Mouse (Mus musculus) embryonic facial prominence, embryonic 12.5 days (tissue): ENCODE results near the gene Stat3. TPM values are rescaled to one million over a fixed set of nuclear protein-coding genes. Genes with fewer than 3 reads are reported as not detected.

Experiments used
- ATAC-seq: fragments of 200-750 bp; cut with Nextera tagmentation; 2 replicates; pipeline ENCODE4 v1.8.0; 2017; ENCODE audit not compliant: insufficient number of reproducible peaks, insufficient read depth, low FRiP score, low TSS enrichment
- H3K27ac ChIP-seq: fragments of 300-500 bp; sonication (generic); 2 replicates; pipeline ENCODE4 v1.5.1; 2016; ENCODE audit warnings: mild to moderate bottlenecking
- H3K27me3 ChIP-seq: fragments of 300-500 bp; sonication (generic); 2 replicates; pipeline ENCODE4 v1.6.1; 2016; ENCODE audit warnings: mild to moderate bottlenecking, moderate library complexity
- H3K36me3 ChIP-seq: fragments of 300-500 bp; sonication (generic); 2 replicates; pipeline ENCODE4 v1.6.1; 2016; ENCODE audit warnings: mild to moderate bottlenecking
- H3K4me1 ChIP-seq: fragments of 300-500 bp; sonication (generic); 2 replicates; pipeline ENCODE4 v1.6.1; 2016
- H3K4me2 ChIP-seq: fragments of 300-500 bp; sonication (generic); replicated peaks from 2 replicates; pipeline ENCODE4 v1.6.1; 2016; ENCODE audit warnings: mild to moderate bottlenecking, moderate library complexity
- H3K4me3 ChIP-seq: fragments of 300-500 bp; sonication (generic); 2 replicates; pipeline ENCODE4 v1.5.1; 2016; ENCODE audit warnings: mild to moderate bottlenecking
- H3K9ac ChIP-seq: fragments of 300-500 bp; sonication (generic); 2 replicates; pipeline ENCODE4 v1.6.1; 2016; ENCODE audit warnings: mild to moderate bottlenecking, moderate library complexity
- H3K9me3 ChIP-seq: fragments of 300-500 bp; sonication (generic); 2 replicates; pipeline ENCODE4 v1.6.1; 2016; ENCODE audit warnings: mild to moderate bottlenecking, moderate library complexity
- WGBS: fragments of 180-500 bp; shearing (Covaris S2); methylation state at CpG from one replicate; pipeline ENCODE4 v1.1.7; 2016; 5-methylcytosine and 5-hydroxymethylcytosine counted together
- polyA plus RNA-seq: library from polyadenylated mRNA; unstranded; fragments of >200 nt; fragmentation: Nextera tagmentation; extraction: Ambion mirVana; gene quantifications from 2 replicates; pipeline ENCODE4 v1.2.1, GENCODE M21; 2016

The Stat3 gene
- polyA plus RNA-seq, 1 experiment from 2014 or later: 38.4 TPM

DNA sequence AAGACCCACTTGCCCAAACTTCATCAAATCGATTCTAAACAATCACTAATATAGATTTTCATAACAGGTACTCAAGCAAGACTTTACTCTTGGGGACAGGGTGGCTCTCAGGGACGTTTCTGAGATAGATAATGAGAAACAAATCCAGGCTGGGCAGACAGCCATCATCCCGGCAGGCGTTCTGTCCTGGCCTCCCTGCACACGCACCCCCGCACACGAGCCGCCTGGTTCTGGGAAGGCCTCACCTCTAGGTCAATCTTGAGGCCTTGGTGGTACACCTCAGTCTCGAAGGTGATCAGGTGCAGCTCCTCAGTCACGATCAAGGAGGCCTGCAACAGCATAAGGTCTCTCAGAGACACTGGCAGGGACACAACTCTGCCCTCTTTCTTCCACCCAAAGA, 43.3 kb downstream of the Stat3 start:
- 84% methylated on average over 10 of the region's 10 CpGs for WGBS
- ATAC-seq: no peak
- H3K4me3 ChIP-seq: no peak overlapping the region
- H3K27me3 ChIP-seq: no peaks in the 10 kb centered on the region
- no peaks in the 10 kb centered on the region for H3K9me3 ChIP-seq
- H3K9ac ChIP-seq: no peak overlapping the region
- H3K27ac ChIP-seq: no peak overlapping the region
- no peak overlapping the region for H3K4me2 ChIP-seq
- H3K36me3 ChIP-seq: peaks cover 12% of the 10 kb centered on the region
- H3K4me1 ChIP-seq: no peaks in the 10 kb centered on the region

DNA sequence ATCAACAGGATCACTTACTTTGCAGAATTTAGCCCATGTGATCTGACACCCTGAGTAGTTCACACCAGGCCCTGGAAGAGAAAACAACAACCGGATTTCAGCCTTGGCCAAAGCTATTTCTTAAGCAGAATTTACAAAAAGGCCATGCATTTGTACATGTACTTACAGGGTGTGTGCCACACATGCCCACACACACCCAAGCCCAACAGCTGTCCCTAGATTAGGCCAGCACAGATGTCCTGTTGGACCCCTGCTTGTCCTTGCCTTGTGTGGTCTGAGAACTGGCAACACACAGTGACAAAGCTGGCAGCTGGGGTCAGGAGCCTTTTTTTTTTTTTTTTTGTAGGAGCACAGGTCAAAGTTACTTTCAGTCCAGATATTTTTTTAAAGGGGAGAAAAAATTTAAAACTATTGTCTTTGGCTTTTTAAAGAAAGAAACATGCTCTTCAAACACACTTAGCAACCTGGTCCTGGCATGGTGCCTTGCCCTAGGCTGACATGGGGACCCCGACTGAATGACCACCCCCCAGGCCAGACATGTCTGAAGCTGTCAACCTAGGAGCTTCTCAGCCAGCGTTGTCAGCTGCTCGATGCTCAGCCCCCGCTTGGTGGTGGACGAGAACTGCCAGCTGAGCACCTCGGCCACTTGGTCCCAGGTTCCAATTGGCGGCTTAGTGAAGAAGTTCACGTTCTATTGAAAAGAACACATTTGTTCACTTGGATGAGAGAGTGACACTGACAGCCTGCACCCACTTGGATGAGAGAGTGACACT, 45.0 kb downstream of the Stat3 start:
- WGBS: 73% methylated on average over 9 of the region's 9 CpGs
- peaks cover 17% of the 10 kb centered on the region for H3K36me3 ChIP-seq
- H3K9me3 ChIP-seq: no peaks in the 10 kb centered on the region
- H3K4me2 ChIP-seq: no peak overlapping the region
- H3K27ac ChIP-seq: no peak overlapping the region
- H3K4me1 ChIP-seq: no peaks in the 10 kb centered on the region
- H3K4me3 ChIP-seq: no peak overlapping the region
- no peak overlapping the region for H3K9ac ChIP-seq
- ATAC-seq: no peak
- no peaks in the 10 kb centered on the region for H3K27me3 ChIP-seq

DNA sequence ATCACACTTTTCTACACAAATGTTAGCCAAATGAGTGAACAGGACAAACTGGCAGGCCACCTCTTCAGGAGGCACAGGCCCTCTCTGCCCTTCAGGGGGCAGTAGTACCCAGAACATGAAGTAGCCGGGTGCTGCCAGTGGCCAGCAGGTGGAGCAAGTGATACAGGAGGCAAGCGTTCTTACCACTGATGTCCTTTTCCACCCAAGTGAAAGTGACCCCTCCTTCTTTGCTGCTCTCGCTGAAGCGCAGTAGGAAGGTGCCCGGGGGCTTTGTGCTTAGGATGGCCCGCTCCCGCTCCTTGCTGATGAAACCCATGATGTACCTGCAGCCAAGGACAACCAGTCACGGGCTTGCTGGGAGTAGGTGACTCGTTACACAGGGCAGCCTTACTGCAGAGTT, 45.9 kb downstream of the Stat3 start:
- no peak overlapping the region for H3K9ac ChIP-seq
- ATAC-seq: 0 out of 2 replicates have a peak, but pooled peaks have one; percentile 29
- H3K27me3 ChIP-seq: no peaks in the 10 kb centered on the region
- no peaks in the 10 kb centered on the region for H3K4me1 ChIP-seq
- no peak overlapping the region for H3K4me2 ChIP-seq
- H3K4me3 ChIP-seq: no peak overlapping the region
- WGBS: 13% methylated on average over 9 of the region's 9 CpGs
- no peak overlapping the region for H3K27ac ChIP-seq
- H3K9me3 ChIP-seq: no peaks in the 10 kb centered on the region
- H3K36me3 ChIP-seq: peaks cover 17% of the 10 kb centered on the region

DNA sequence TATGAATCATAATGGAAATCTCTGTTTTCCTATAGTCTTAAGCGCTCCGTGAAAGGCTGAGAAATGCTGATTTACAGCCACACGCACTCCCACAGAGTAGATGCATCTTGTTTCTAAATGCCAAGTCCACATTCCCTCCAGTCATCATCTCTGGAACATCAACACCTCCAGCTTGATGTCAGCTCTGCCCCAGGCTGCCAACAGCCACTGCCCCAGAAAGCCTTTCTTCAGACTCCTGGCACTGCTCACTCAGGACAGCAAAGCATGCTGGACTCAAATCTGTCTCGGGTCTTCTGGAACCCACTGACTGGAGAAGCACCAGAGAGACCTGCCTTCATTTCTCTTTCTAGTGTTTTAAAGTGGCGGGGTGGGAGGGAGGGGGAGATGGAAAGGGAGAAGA, 46.9 kb downstream of the Stat3 start:
- 83% methylated on average over 5 of the region's 5 CpGs for WGBS
- Histone ChIP-seq H3K9ac (no peak overlapping the region), H3K4me2 (no peak overlapping the region), H3K9me3 (no peaks in the 10 kb centered on the region), H3K27me3 (no peaks in the 10 kb centered on the region), H3K27ac (no peak overlapping the region), H3K4me1 (no peaks in the 10 kb centered on the region), H3K4me3 (no peak overlapping the region), H3K36me3 (peaks cover 16% of the 10 kb centered on the region)
- ATAC-seq: no peak

DNA sequence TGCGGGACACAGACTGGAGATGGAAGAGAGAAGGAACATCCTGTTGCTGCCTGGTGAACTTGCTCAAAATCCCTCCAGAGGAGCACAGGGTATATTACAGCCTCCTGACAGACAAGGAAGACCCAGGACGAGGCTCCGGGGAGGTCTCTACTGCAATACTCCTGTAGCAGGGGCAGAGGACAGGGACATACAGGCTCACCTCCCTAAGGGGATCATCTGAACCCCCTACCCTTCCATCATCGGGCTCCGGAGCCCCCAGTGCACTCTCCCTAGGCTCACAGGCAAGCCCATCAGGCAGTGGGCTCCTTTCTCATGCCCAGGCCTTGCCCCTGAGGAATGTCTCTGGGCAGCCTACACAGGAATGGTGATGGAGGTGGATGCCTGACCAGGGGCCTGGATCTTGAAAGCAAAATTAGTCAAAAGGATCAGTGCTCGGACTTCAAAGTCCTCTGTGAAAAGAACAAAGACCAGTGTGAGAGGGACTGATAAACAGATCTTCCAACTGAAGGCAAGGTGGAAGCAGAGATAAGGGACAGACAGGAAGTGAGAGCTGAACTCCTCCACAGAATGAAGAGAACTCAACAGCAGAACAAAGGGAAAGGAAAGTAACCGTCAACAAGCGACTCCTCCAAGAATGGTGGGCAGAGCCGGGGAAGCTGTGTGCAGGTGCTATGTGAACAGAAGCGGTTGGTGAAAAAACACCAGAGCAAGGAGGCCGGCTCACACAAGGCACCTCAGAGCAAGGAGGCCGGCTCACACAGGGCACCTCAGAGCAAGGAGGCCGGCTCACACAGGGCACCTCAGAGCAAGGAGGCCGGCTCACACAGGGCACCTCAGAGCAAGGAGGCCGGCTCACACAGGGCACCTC, 47.9 kb downstream of the Stat3 start:
- Histone ChIP-seq H3K9me3 (no peaks in the 10 kb centered on the region), H3K9ac (no peak overlapping the region), H3K27me3 (no peaks in the 10 kb centered on the region), H3K27ac (no peak overlapping the region), H3K4me3 (no peak overlapping the region), H3K36me3 (peaks cover 14% of the 10 kb centered on the region; the same call in 1 of the 2 replicates), H3K4me1 (no peaks in the 10 kb centered on the region), H3K4me2 (no peak overlapping the region)
- no peak for ATAC-seq
- WGBS: 67% methylated on average over 15 of the region's 15 CpGs

DNA sequence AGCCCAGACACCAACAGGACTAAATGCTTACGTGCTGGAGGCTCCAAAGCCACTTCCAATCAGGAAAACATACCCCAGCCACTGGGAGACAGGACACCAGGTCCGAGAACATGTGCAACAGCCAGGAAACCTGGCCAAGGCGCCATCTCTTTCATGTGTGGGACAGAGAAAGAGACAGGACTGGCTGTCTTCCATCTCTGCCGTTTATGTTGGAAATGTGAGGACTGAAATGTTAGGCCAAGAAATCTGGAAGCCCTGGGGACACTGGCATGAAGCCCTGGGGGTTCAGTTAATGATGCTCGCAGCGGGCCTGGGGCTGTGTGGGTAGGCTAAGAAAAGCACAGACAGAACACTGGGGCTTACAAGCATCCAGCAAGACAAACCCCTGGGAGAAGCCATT, 48.9 kb downstream of the Stat3 start:
- ATAC-seq: no peak
- Histone ChIP-seq H3K4me2 (no peak overlapping the region), H3K36me3 (peaks cover 14% of the 10 kb centered on the region; the same call in 1 of the 2 replicates), H3K4me1 (no peaks in the 10 kb centered on the region), H3K9ac (no peak overlapping the region), H3K27me3 (no peaks in the 10 kb centered on the region), H3K4me3 (no peak overlapping the region), H3K27ac (no peak overlapping the region), H3K9me3 (no peaks in the 10 kb centered on the region)
- 82% methylated on average over 6 of the region's 6 CpGs for WGBS

DNA sequence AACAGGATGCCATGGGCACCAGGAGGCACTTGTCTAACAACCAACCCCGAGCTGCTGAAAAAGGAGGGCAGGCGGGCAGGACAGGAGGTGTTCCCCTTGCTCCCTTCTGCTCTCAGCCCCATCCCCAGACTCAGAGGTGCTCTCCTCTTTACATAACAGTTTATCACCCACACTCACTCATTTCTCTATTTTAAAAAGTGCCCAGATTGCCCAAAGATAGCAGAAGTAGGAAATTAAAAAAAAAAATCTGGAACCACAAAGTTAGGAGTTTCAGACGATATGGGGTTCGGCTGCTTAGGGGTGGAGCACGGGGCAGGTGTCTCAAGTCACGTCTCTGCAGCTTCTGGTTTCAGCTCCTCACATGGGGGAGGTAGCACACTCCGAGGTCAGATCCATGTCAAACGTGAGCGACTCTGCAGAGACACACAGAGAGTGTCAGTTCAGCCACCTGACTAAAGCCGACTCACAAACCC, 51.0 kb downstream of the Stat3 start:
- Histone ChIP-seq H3K36me3 (peaks cover 14% of the 10 kb centered on the region; the same call in 1 of the 2 replicates), H3K9ac (no peak overlapping the region), H3K4me1 (no peaks in the 10 kb centered on the region), H3K27ac (no peak overlapping the region), H3K27me3 (no peaks in the 10 kb centered on the region), H3K4me2 (no peak overlapping the region), H3K4me3 (no peak overlapping the region), H3K9me3 (no peaks in the 10 kb centered on the region)
- 64% methylated on average over 10 of the region's 10 CpGs for WGBS
- no peak for ATAC-seq

DNA sequence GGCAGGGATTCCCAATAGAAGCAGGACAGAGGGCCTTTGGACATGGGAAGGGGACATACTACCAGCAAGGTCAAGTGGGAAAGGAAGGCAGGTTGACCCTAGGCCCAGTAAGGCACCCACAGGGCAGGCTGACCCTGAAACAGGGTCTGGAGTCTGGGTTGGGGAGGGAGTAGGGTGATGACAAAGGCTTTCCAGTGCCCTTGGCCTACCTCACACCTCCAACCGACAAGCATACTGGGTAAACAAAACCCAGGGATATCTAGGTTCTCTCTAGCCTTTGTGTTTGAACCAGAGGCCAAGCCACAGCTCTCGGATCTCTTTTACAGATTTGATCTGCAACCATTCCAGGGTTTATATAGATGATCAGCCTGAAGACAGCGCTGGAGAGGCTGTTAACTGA, 51.6 kb downstream of the Stat3 start:
- WGBS: 74% methylated on average over 3 of the region's 3 CpGs

DNA sequence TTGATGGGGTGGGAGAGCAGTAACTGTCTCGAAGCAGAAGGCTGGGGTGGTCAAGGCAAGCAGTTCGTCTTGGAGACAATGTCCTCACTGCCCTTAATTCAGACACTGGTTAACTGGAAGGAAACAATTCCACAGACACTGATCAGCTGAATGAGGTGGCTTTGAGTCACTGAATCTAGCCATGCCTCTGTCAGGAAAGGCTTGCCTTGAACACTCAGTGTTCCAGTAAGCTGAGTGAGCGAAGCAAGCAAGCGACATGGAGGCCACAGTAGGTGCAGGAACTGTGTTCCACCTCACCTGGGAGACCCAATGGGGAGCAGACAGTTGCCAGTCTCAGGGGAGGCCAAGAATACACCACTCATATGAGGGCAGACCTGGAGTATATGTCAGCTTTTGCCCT, 52.1 kb downstream of the Stat3 start:
- Histone ChIP-seq H3K4me2 (no peak overlapping the region), H3K27me3 (no peaks in the 10 kb centered on the region), H3K9me3 (no peaks in the 10 kb centered on the region), H3K4me1 (no peaks in the 10 kb centered on the region), H3K27ac (no peak overlapping the region), H3K4me3 (no peak overlapping the region), H3K36me3 (peaks cover 14% of the 10 kb centered on the region; the same call in 1 of the 2 replicates), H3K9ac (no peak overlapping the region)
- 87% methylated on average over 4 of the region's 4 CpGs for WGBS
- ATAC-seq: no peak

More for the DNA sequence above, 51.6 kb downstream of the Stat3 start:
- no peak overlapping the region for H3K9ac ChIP-seq
- H3K9me3 ChIP-seq: no peaks in the 10 kb centered on the region
- H3K27ac ChIP-seq: no peak overlapping the region
- H3K4me3 ChIP-seq: no peak overlapping the region
- no peaks in the 10 kb centered on the region for H3K27me3 ChIP-seq
- no peaks in the 10 kb centered on the region for H3K4me1 ChIP-seq
- no peak for ATAC-seq
- H3K36me3 ChIP-seq: peaks cover 14% of the 10 kb centered on the region; the same call in 1 of the 2 replicates
- H3K4me2 ChIP-seq: no peak overlapping the region

DNA sequence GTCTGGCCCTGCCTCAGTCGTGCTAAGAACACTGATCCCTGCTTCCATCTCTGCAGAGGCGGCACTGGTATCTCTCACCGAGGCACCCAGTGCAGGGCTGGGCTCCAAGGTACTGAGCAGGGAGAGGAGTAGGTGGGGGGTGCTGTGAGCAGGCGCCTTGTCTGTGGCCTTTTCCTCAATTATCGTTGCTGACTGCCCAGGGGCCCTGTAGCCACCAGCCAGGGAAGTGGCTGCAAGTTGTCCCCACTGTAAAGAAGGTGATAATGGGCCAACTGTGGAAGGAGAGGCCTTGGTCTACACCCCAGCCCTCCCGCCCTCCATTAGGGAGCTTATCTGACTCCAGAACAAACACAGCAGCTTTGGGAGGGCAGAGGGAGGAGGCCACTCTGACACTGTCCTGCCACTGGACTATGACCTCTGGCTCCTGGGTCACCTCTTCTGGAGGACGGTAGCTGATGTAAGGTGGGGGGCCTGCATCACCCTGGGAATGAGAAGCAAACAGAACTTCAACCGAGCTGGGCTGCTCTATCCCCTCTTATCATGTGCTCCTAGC, 53.1 kb downstream of the Stat3 start:
- Histone ChIP-seq H3K9me3 (no peaks in the 10 kb centered on the region), H3K4me1 (no peaks in the 10 kb centered on the region), H3K27ac (no peak overlapping the region), H3K9ac (no peak overlapping the region), H3K4me3 (no peak overlapping the region), H3K4me2 (no peak overlapping the region), H3K27me3 (no peaks in the 10 kb centered on the region), H3K36me3 (peaks cover 14% of the 10 kb centered on the region; the same call in 1 of the 2 replicates)
- WGBS: 59% methylated on average over 8 of the region's 8 CpGs
- no peak for ATAC-seq

DNA sequence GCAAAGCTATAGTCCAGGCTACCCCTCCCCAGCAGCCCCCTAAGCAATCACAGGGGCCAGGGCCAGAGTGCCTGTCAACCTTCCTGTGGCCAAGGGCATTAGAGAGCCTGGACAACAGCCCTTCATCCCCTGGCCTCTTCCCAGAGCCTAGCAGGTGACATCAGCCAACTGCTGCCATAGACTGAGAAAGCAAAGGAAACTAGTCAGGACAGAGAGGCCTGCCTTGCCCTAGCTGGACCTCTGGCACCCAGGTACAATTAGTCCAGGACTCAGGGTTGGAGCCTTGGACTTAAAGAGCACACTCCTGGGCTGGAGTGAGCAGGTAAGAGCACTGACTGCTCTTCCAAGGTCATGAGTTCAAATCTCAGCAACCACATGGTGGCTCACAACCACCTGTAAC, 53.9 kb downstream of the Stat3 start:
- Histone ChIP-seq H3K4me1 (no peaks in the 10 kb centered on the region), H3K9me3 (no peaks in the 10 kb centered on the region), H3K4me2 (no peak overlapping the region), H3K9ac (no peak overlapping the region), H3K27me3 (no peaks in the 10 kb centered on the region), H3K27ac (no peak overlapping the region), H3K4me3 (no peak overlapping the region), H3K36me3 (peaks cover 13% of the 10 kb centered on the region; the same call in 1 of the 2 replicates)
- no peak for ATAC-seq
